In genomic region chr8:12105106-12105901, GRCm38 (mm10) we compare ENCODE assay signal across 12 mouse cellular contexts.
DNase-seq lines count a peak whose midpoint lies in the region; ATAC-seq lines count a peak whose summit lies in the region.
"Had no signal": no experiment of that assay in that cellular context is flagged by ENCODE, and none has a peak within 500 bp of the region (broad histone marks: within the 10 kb centered on the region; RNA-seq: fewer than 3 reads in every experiment).

No protein-coding gene starts in this region.

- peak; percentile 87 for ATAC-seq in hindbrain, embryonic 12.5 days (ENCODE audit: low FRiP score)
- ATAC-seq: intestine, postnatal 0 days had no signal

- intact Hi-C loops in gastrocnemius, postnatal 36 days (cut with DNase I) = no loop called here

- H3K9me3 ChIP-seq in embryonic facial prominence, embryonic 10.5 days = no peaks in the 10 kb centered on the region
- no peaks in the 10 kb centered on the region for H3K9me3 ChIP-seq in hindbrain, embryonic 12.5 days (replicated peaks)
- H3K9me3 ChIP-seq: heart, embryonic 12.5 days had no signal

- H3K4me3 ChIP-seq in embryonic facial prominence, embryonic 10.5 days = no peak overlapping the region
- no peak overlapping the region for H3K4me3 ChIP-seq in hindbrain, embryonic 12.5 days
- H3K4me3 ChIP-seq: heart, embryonic 12.5 days had no signal

- WGBS in embryonic facial prominence, embryonic 10.5 days = 16% methylated on average over 15 of the region's 15 CpGs
- 16% methylated on average over 15 of the region's 15 CpGs for WGBS in hindbrain, embryonic 12.5 days

- H3K4me1 ChIP-seq in embryonic facial prominence, embryonic 10.5 days = peaks cover 45% of the 10 kb centered on the region
- H3K4me1 ChIP-seq in hindbrain, embryonic 12.5 days = peaks cover 29% of the 10 kb centered on the region

- peak overlapping the region; percentile 66 for H3K27ac ChIP-seq in embryonic facial prominence, embryonic 10.5 days (replicated peaks)
- H3K27ac ChIP-seq in hindbrain, embryonic 12.5 days = peak overlapping the region; percentile 56

- no peaks in the 10 kb centered on the region for H3K36me3 ChIP-seq in embryonic facial prominence, embryonic 10.5 days (replicated peaks)
- no peaks in the 10 kb centered on the region for H3K36me3 ChIP-seq in hindbrain, embryonic 12.5 days
- H3K36me3 ChIP-seq: heart, embryonic 12.5 days had no signal

- no peak overlapping the region for H3K9ac ChIP-seq in hindbrain, embryonic 12.5 days
- H3K9ac ChIP-seq: heart, embryonic 12.5 days had no signal

- DNase-seq in gastrocnemius, adult 18-20 months (ENCODE audit: low spot score) = peak; percentile 56
- no peak for DNase-seq in gastrocnemius, postnatal 36 days
- peak; percentile 58 for DNase-seq in embryonic facial prominence, embryonic 10.5 days (ENCODE audit: low spot score)
- peak; percentile 40 for DNase-seq in neural tube, embryonic 10.5 days (ENCODE audit: extremely low spot score, low spot score)
- DNase-seq in left cerebral cortex, adult 9 months (ENCODE audit: low spot score in 2 of 2) = no peak
- no peak for DNase-seq in lung, postnatal 4 days
- DNase-seq in spleen, adult 12 weeks (ENCODE audit: low spot score) = no peak
- DNase-seq: left cerebral cortex, postnatal 4 days; lung, postnatal 14 days had no signal

- peaks cover 76% of the 10 kb centered on the region for H3K27me3 ChIP-seq in embryonic facial prominence, embryonic 10.5 days (replicated peaks; ENCODE audit: low read depth, poor library complexity, severe bottlenecking)
- H3K27me3 ChIP-seq in hindbrain, embryonic 12.5 days = peaks cover 33% of the 10 kb centered on the region

- H3K4me2 ChIP-seq in hindbrain, embryonic 12.5 days (replicated peaks) = peak overlapping the region; percentile 7; the same call in 1 of the 2 replicates
- H3K4me2 ChIP-seq: heart, embryonic 12.5 days had no signal

Comparison
In these comparisons a context has a peak if more than half of its experiments do, and no peak if none do; other contexts are left out.
1. DNase-seq: peak in gastrocnemius, adult 18-20 months (single experiment), embryonic facial prominence, embryonic 10.5 days (single experiment) and neural tube, embryonic 10.5 days (single experiment); none in gastrocnemius, postnatal 36 days (0 of 2), left cerebral cortex, adult 9 months (0 of 2), lung, postnatal 4 days (0 of 2) and spleen, adult 12 weeks (single experiment).